Mouse (Mus musculus): ENCODE results near the gene Nell1. TPM values are rescaled to one million over a fixed set of nuclear protein-coding genes. Genes with fewer than 3 reads are reported as not detected.

The Nell1 gene
- polyA plus RNA-seq, 1 experiment = 0.22 TPM

GRCm38 (mm10) chr7:50832799-50833198 lies 858.1 kb downstream of the Nell1 start:
- no peaks in the 10 kb centered on the region for H3K27me3 ChIP-seq (ENCODE audit: control insufficient read depth, insufficient read depth, low read length)
- no peak for TF ChIP-seq CTCF (IDR thresholded peaks at IDR 0.05; ENCODE audit: control insufficient read depth, insufficient read depth, insufficient replicate concordance, low read depth, low read length)
- no peak for TF ChIP-seq POLR2A (IDR thresholded peaks at IDR 0.05; ENCODE audit: control insufficient read depth, low read depth, low read length)
- no peak overlapping the region for H3K4me3 ChIP-seq (ENCODE audit: control insufficient read depth, low read depth, low read length)
- H3K36me3 ChIP-seq (ENCODE audit: control insufficient read depth, insufficient read depth, low read length) = no peaks in the 10 kb centered on the region
- H3K27ac ChIP-seq (ENCODE audit: control insufficient read depth, insufficient read depth, low read depth, low read length) = no peak overlapping the region
- H3K4me1 ChIP-seq (ENCODE audit: control insufficient read depth, insufficient read depth, low read length) = no peaks in the 10 kb centered on the region

DNA sequence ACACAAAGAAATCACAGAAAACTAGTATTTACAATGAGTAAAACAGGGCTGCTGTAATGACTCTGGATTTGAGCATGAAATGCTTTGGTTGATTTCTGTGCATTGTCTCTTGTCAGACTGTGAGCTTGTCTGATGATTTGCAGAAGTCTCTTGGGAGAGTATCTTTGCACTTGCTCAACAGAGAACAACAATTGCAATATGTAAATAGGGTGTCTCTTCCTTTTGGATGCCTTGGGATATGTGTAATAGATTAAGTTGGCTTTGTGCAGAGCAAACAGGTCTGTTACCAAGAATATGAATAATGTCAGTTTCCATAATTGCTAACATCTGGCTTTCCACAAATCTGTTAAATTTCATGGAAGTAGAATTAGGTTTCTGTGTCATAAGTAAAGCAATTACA lies 868.0 kb downstream of the Nell1 start:
- TF ChIP-seq POLR2A (IDR thresholded peaks at IDR 0.05; ENCODE audit: control insufficient read depth, low read depth, low read length) (no peak), CTCF (IDR thresholded peaks at IDR 0.05; ENCODE audit: control insufficient read depth, insufficient read depth, insufficient replicate concordance, low read depth, low read length) (no peak)
- Histone ChIP-seq H3K27ac (ENCODE audit: control insufficient read depth, insufficient read depth, low read depth, low read length) (no peak overlapping the region), H3K36me3 (ENCODE audit: control insufficient read depth, insufficient read depth, low read length) (no peaks in the 10 kb centered on the region), H3K4me3 (ENCODE audit: control insufficient read depth, low read depth, low read length) (no peak overlapping the region), H3K27me3 (ENCODE audit: control insufficient read depth, insufficient read depth, low read length) (no peaks in the 10 kb centered on the region), H3K4me1 (ENCODE audit: control insufficient read depth, insufficient read depth, low read length) (no peaks in the 10 kb centered on the region)

DNA sequence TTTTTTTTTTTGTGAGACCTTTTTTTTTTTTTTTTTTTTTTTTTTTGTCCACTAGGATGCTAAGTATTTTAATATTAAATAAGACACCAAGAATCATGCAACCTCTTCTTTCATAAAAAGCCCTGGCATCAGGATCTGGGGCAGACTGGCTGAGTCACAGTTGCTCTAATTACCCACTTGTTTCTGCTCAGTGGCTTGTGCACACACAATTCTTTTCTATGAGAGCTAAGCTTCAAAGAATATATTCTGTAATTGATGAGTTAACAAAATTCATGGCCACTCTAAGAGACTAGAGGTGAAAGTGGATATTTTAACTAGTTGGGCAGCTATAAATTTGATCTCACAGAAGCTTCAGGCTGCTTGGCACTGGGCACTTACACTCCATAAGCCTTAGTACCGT lies 873.3 kb downstream of the Nell1 start:
- no peak overlapping the region for H3K27ac ChIP-seq (ENCODE audit: control insufficient read depth, insufficient read depth, low read depth, low read length)
- no peak overlapping the region for H3K4me3 ChIP-seq (ENCODE audit: control insufficient read depth, low read depth, low read length)
- no peaks in the 10 kb centered on the region for H3K4me1 ChIP-seq (ENCODE audit: control insufficient read depth, insufficient read depth, low read length)
- H3K27me3 ChIP-seq (ENCODE audit: control insufficient read depth, insufficient read depth, low read length) = no peaks in the 10 kb centered on the region
- TF ChIP-seq CTCF (IDR thresholded peaks at IDR 0.05; ENCODE audit: control insufficient read depth, insufficient read depth, insufficient replicate concordance, low read depth, low read length) (no peak), POLR2A (IDR thresholded peaks at IDR 0.05; ENCODE audit: control insufficient read depth, low read depth, low read length) (no peak)
- H3K36me3 ChIP-seq (ENCODE audit: control insufficient read depth, insufficient read depth, low read length) = no peaks in the 10 kb centered on the region

GRCm38 (mm10) chr7:50850271-50850670 lies 875.6 kb downstream of the Nell1 start:
- no peaks in the 10 kb centered on the region for H3K27me3 ChIP-seq (ENCODE audit: control insufficient read depth, insufficient read depth, low read length)
- no peaks in the 10 kb centered on the region for H3K36me3 ChIP-seq (ENCODE audit: control insufficient read depth, insufficient read depth, low read length)
- no peaks in the 10 kb centered on the region for H3K4me1 ChIP-seq (ENCODE audit: control insufficient read depth, insufficient read depth, low read length)
- no peak overlapping the region for H3K4me3 ChIP-seq (ENCODE audit: control insufficient read depth, low read depth, low read length)
- H3K27ac ChIP-seq (ENCODE audit: control insufficient read depth, insufficient read depth, low read depth, low read length) = no peak overlapping the region
- no peak for TF ChIP-seq CTCF (IDR thresholded peaks at IDR 0.05; ENCODE audit: control insufficient read depth, insufficient read depth, insufficient replicate concordance, low read depth, low read length)

DNA sequence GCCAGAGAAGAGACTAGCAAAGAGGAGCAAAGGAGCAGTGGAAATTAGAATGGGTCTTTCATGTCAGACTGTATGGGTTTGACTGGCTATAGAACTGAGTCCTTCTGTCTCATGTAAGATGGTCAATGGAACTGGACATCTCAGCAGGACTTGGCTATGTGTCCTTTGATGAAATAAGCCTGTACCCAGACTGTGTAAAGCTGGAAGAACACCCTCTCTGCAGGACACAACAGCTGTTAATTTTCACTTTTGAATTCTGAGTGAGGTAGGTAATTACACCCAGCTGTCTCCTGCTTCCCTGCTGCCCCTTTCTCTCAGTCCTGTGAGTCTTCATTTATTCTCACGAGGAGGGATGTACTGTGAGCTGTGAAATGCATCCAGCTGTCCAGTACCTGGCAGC lies 895.5 kb downstream of the Nell1 start:
- no peak overlapping the region for H3K4me3 ChIP-seq (ENCODE audit: control insufficient read depth, low read depth, low read length)
- no peaks in the 10 kb centered on the region for H3K36me3 ChIP-seq (ENCODE audit: control insufficient read depth, insufficient read depth, low read length)
- no peaks in the 10 kb centered on the region for H3K27me3 ChIP-seq (ENCODE audit: control insufficient read depth, insufficient read depth, low read length)
- TF ChIP-seq POLR2A (IDR thresholded peaks at IDR 0.05; ENCODE audit: control insufficient read depth, low read depth, low read length) (no peak), CTCF (IDR thresholded peaks at IDR 0.05; ENCODE audit: control insufficient read depth, insufficient read depth, insufficient replicate concordance, low read depth, low read length) (no peak)
- no peak overlapping the region for H3K27ac ChIP-seq (ENCODE audit: control insufficient read depth, insufficient read depth, low read depth, low read length)
- no peaks in the 10 kb centered on the region for H3K4me1 ChIP-seq (ENCODE audit: control insufficient read depth, insufficient read depth, low read length)

GRCm38 (mm10) chr7:50887625-50888024 lies 913.0 kb downstream of the Nell1 start:
- no peaks in the 10 kb centered on the region for H3K27me3 ChIP-seq (ENCODE audit: control insufficient read depth, insufficient read depth, low read length)
- no peaks in the 10 kb centered on the region for H3K4me1 ChIP-seq (ENCODE audit: control insufficient read depth, insufficient read depth, low read length)
- H3K36me3 ChIP-seq (ENCODE audit: control insufficient read depth, insufficient read depth, low read length) = no peaks in the 10 kb centered on the region
- TF ChIP-seq CTCF (IDR thresholded peaks at IDR 0.05; ENCODE audit: control insufficient read depth, insufficient read depth, insufficient replicate concordance, low read depth, low read length) = no peak
- TF ChIP-seq POLR2A (IDR thresholded peaks at IDR 0.05; ENCODE audit: control insufficient read depth, low read depth, low read length) = no peak
- no peak overlapping the region for H3K4me3 ChIP-seq (ENCODE audit: control insufficient read depth, low read depth, low read length)
- H3K27ac ChIP-seq (ENCODE audit: control insufficient read depth, insufficient read depth, low read depth, low read length) = no peak overlapping the region

DNA sequence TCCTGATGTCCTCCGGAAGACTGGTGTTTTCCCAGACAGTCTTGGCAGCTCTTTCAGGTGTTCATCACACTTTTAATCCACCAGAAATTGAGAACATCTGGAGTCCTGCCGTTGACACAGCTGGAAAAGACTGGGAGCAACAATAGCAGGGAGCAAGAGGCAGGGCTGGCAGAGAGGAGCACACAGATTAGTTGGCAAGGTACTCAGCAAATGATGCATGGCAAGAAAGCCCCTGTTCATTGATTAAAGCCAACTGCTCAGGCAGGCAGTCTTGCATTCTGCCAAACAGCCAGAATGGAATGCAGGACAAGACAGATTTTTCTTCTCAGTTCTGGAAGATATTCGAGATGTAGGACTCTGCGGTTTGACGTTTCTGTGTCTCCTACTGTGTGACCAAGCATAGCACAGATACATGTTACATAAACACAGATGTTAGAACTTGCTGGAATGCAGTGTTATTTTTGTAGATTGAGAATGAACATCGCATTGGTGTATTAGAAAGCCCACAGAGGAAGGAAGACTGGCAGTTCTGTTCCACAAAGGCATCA lies 925.0 kb downstream of the Nell1 start:
- TF ChIP-seq CTCF (IDR thresholded peaks at IDR 0.05; ENCODE audit: control insufficient read depth, insufficient read depth, insufficient replicate concordance, low read depth, low read length) (no peak), POLR2A (IDR thresholded peaks at IDR 0.05; ENCODE audit: control insufficient read depth, low read depth, low read length) (no peak)
- no peaks in the 10 kb centered on the region for H3K36me3 ChIP-seq (ENCODE audit: control insufficient read depth, insufficient read depth, low read length)
- no peak overlapping the region for H3K4me3 ChIP-seq (ENCODE audit: control insufficient read depth, low read depth, low read length)
- H3K4me1 ChIP-seq (ENCODE audit: control insufficient read depth, insufficient read depth, low read length) = no peaks in the 10 kb centered on the region
- no peaks in the 10 kb centered on the region for H3K27me3 ChIP-seq (ENCODE audit: control insufficient read depth, insufficient read depth, low read length)
- no peak overlapping the region for H3K27ac ChIP-seq (ENCODE audit: control insufficient read depth, insufficient read depth, low read depth, low read length)

Other genes starting within 250 kb of the Nell1 start
- gene Htatip2, start 215.7 kb upstream of the Nell1 start, polyA plus RNA-seq (2012; rRNA removed) = 28.8 and 29.0 TPM in 2 replicates
- 4.5 and 5.8 TPM in 2 replicates for gene Prmt3, start 196.5 kb upstream of the Nell1 start, polyA plus RNA-seq (2012; rRNA removed)
- gene Slc6a5, start 64.7 kb upstream of the Nell1 start, polyA plus RNA-seq (2012; rRNA removed) = 0.01 and 0.04 TPM in 2 replicates

Data from testis, adult 2 months (tissue).